Mouse (Mus musculus) stomach, embryonic 15.5 days (tissue): ENCODE results near the gene C2cd2. TPM values are rescaled to one million over a fixed set of nuclear protein-coding genes. Genes with fewer than 3 reads are reported as not detected.

ENCODE experiments used
- ATAC-seq: fragments of 200-750 bp; cut with Nextera tagmentation; 2 replicates; pipeline ENCODE4 v1.8.0; 2017; ENCODE audit warnings: low read depth, moderate number of reproducible peaks, moderate TSS enrichment; ENCODE audit not compliant: insufficient read depth, low FRiP score
- H3K27ac ChIP-seq: fragments of 300-500 bp; sonication (generic); 2 replicates; pipeline ENCODE4 v1.5.1; 2015; ENCODE audit warnings: mild to moderate bottlenecking, inconsistent platforms
- H3K27me3 ChIP-seq: fragments of 300-500 bp; sonication (generic); replicated peaks from 2 replicates; pipeline ENCODE4 v1.6.1; 2015; ENCODE audit warnings: inconsistent platforms
- H3K36me3 ChIP-seq: fragments of 300-500 bp; sonication (generic); 2 replicates; pipeline ENCODE4 v1.6.1; 2015; ENCODE audit warnings: inconsistent platforms
- H3K4me1 ChIP-seq: fragments of 300-500 bp; sonication (generic); 2 replicates; pipeline ENCODE4 v1.6.1; 2015; ENCODE audit warnings: inconsistent platforms
- H3K4me2 ChIP-seq: fragments of 300-500 bp; sonication (generic); 2 replicates; pipeline ENCODE4 v1.6.1; 2015; ENCODE audit warnings: mild to moderate bottlenecking, inconsistent platforms
- H3K4me3 ChIP-seq: fragments of 300-500 bp; sonication (generic); replicated peaks from 2 replicates; pipeline ENCODE4 v1.5.1; 2015; ENCODE audit warnings: inconsistent platforms
- H3K9ac ChIP-seq: fragments of 300-500 bp; sonication (generic); 2 replicates; pipeline ENCODE4 v1.6.1; 2015; ENCODE audit warnings: inconsistent platforms
- H3K9me3 ChIP-seq: fragments of 300-500 bp; sonication (generic); 2 replicates; pipeline ENCODE4 v1.6.1; 2016; ENCODE audit warnings: inconsistent platforms
- WGBS: fragments of 180-500 bp; shearing (Covaris S2); methylation state at CpG from one replicate; pipeline ENCODE4 v1.1.7; 2015; 5-methylcytosine and 5-hydroxymethylcytosine counted together
- polyA plus RNA-seq: library from polyadenylated mRNA; unstranded; fragments of >200 nt; fragmentation: Nextera tagmentation; extraction: Ambion mirVana; gene quantifications from 2 replicates; pipeline ENCODE4 v1.2.1, GENCODE M21; 2015

The C2cd2 gene
- polyA plus RNA-seq, 1 experiment from 2014 or later, result 17.4 TPM

DNA sequence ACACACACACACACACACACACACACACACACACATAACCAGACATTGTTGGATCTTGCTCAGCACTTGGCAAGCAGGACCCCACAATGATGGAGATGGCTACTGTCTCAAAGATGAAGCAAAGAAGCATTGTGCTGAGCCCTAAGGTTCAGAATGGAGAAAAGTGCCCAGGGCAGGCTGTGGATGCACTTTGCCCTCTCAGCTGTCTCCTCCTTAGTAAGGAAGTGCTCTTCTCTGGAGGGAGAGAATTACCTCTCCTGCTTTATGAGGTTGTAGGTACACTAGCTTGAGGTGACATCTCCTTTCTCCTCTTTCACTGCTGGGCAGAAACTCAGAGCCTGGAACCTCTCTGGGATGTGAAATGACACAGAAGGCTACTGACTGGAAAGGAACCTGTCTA lies 49.5 kb downstream of the C2cd2 start:
- Histone ChIP-seq H3K27me3 (no peaks in the 10 kb centered on the region), H3K9me3 (no peaks in the 10 kb centered on the region), H3K36me3 (no peaks in the 10 kb centered on the region; the same call in none of the 2 replicates), H3K4me1 (no peaks in the 10 kb centered on the region), H3K27ac (no peak overlapping the region), H3K4me2 (no peak overlapping the region), H3K4me3 (no peak overlapping the region), H3K9ac (no peak overlapping the region)
- no peak for ATAC-seq

DNA sequence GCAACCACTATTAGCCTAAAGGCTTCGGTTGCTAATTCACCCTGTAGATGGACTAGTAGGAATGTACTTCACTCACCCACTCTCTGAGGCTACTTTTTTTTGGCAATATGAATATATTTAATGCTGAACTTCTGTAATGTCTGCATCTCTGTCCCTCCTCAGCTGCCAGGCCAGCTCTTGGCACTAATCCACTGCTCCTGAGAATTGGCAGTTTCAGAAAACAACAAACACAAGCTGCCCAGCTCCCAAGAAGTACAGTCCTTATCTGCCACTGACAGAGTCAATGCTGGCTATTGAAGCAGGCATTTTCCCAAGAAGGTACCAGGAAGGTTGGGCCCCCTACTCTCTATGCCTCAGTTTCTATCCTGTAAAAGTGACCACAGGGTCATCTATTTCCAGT lies 53.0 kb downstream of the C2cd2 start:
- 95% methylated on average over 1 of the region's 1 CpGs for WGBS
- ATAC-seq, result no peak

DNA sequence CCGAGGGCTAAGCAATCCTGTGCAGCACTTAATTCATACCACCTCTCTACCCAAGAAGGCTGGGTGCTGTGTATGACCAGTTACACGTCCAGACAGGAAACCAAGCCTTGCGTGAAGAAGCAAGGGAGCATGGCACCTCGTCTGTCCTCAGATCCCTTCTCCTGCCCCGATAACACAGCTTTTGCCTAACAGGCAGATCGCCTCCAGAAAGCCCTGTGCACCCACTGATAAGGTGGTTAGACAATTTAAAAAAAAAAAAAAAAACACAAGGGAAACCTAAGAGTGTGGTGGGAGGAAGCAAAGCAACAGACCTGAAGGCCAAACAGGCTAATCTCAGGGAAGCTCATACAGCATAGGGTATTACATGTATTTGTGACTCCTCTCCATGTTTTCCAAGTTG lies 54.9 kb downstream of the C2cd2 start:
- H3K4me2 ChIP-seq, result no peak overlapping the region
- WGBS, result 76% methylated on average over 6 of the region's 6 CpGs
- no peaks in the 10 kb centered on the region for H3K9me3 ChIP-seq
- no peak overlapping the region for H3K27ac ChIP-seq
- ATAC-seq, result no peak
- no peak overlapping the region for H3K4me3 ChIP-seq
- no peaks in the 10 kb centered on the region; the same call in none of the 2 replicates for H3K36me3 ChIP-seq
- no peaks in the 10 kb centered on the region for H3K4me1 ChIP-seq
- no peak overlapping the region for H3K9ac ChIP-seq
- H3K27me3 ChIP-seq, result no peaks in the 10 kb centered on the region

More for the DNA sequence above, 53.0 kb downstream of the C2cd2 start:
- H3K27me3 ChIP-seq, result no peaks in the 10 kb centered on the region
- no peaks in the 10 kb centered on the region; the same call in none of the 2 replicates for H3K36me3 ChIP-seq
- H3K9ac ChIP-seq, result no peak overlapping the region
- no peaks in the 10 kb centered on the region for H3K4me1 ChIP-seq
- H3K27ac ChIP-seq, result no peak overlapping the region
- H3K4me3 ChIP-seq, result no peak overlapping the region
- H3K9me3 ChIP-seq, result no peaks in the 10 kb centered on the region
- no peak overlapping the region for H3K4me2 ChIP-seq

DNA sequence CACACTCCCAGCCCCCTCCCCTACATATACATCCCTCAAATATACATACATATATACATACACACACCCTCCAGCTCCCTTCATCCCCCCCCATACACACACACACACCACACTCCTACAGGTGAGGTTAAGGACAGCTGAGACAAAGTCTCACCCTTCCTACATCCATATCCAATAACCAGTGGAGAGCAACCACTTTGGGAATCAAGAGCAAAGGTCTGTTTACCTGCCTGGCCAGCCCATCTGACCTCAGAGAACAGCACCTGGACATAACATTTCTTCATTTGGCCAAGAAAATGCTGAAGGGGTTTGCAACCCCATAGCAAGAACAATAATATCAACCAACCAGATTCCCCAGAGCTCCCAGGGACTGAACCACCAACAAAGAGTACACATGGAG lies 56.1 kb downstream of the C2cd2 start:
- no peaks in the 10 kb centered on the region; the same call in none of the 2 replicates for H3K36me3 ChIP-seq
- H3K9ac ChIP-seq, result no peak overlapping the region
- no peaks in the 10 kb centered on the region for H3K27me3 ChIP-seq
- no peak overlapping the region for H3K4me2 ChIP-seq
- no peak overlapping the region for H3K27ac ChIP-seq
- H3K4me1 ChIP-seq, result no peaks in the 10 kb centered on the region
- no peak for ATAC-seq
- H3K4me3 ChIP-seq, result no peak overlapping the region
- H3K9me3 ChIP-seq, result no peaks in the 10 kb centered on the region

DNA sequence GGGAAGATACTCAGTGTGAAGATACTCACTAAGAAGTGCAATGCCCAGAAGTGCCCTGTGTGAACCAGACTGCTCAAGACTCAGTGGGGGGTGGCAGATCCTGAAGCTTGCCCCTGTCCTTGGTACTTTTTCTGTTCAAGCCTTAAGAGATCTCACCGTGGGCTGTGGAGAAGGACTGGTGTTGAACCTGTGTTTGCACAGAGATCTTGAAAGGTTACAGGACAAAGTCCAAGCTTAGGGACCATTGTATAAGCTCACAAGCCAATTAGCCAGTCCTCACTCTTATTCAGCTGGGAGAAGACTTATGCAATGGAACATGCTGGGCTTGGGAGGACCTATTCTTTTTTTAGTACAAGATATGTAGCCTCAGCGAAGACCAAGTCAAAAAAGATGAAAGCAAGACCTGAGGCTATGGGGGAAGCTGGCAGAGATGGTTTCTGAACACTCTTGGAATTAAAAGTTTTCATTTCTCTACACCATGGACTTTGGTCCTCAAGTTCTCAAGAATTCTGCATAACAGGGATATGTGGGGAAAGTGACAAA lies 56.9 kb downstream of the C2cd2 start:
- Histone ChIP-seq H3K9ac (no peak overlapping the region), H3K4me2 (no peak overlapping the region), H3K4me1 (no peaks in the 10 kb centered on the region), H3K27ac (no peak overlapping the region), H3K36me3 (no peaks in the 10 kb centered on the region; the same call in 1 of the 2 replicates), H3K4me3 (no peak overlapping the region), H3K9me3 (no peaks in the 10 kb centered on the region), H3K27me3 (no peaks in the 10 kb centered on the region)
- no peak for ATAC-seq
- 74% methylated on average over 2 of the region's 2 CpGs for WGBS

DNA sequence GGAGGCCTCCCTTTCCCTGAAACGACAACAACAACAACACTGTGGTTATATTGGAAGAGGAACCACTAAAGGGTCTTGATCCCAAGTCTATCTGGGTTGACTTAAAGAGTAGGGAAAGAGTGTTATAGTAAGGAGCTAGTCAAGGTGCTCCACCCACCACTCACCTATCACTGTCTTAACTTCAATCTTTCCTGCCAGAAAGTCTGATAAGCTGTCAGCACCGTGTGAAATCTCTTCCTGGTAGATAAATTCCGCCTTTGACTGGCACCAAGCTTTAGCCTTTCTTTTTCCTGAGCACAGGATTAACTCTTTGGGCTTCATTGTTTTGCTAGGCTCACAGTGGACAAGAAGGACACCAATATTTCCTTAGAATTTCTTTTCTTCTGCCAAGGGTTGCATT lies 58.4 kb downstream of the C2cd2 start:
- no peak for ATAC-seq
- no peak overlapping the region for H3K27ac ChIP-seq
- no peaks in the 10 kb centered on the region for H3K4me1 ChIP-seq
- no peak overlapping the region for H3K4me2 ChIP-seq
- no peaks in the 10 kb centered on the region for H3K27me3 ChIP-seq
- no peaks in the 10 kb centered on the region for H3K9me3 ChIP-seq
- H3K36me3 ChIP-seq, result no peaks in the 10 kb centered on the region
- 59% methylated on average over 3 of the region's 3 CpGs for WGBS
- no peak overlapping the region for H3K4me3 ChIP-seq
- H3K9ac ChIP-seq, result no peak overlapping the region

DNA sequence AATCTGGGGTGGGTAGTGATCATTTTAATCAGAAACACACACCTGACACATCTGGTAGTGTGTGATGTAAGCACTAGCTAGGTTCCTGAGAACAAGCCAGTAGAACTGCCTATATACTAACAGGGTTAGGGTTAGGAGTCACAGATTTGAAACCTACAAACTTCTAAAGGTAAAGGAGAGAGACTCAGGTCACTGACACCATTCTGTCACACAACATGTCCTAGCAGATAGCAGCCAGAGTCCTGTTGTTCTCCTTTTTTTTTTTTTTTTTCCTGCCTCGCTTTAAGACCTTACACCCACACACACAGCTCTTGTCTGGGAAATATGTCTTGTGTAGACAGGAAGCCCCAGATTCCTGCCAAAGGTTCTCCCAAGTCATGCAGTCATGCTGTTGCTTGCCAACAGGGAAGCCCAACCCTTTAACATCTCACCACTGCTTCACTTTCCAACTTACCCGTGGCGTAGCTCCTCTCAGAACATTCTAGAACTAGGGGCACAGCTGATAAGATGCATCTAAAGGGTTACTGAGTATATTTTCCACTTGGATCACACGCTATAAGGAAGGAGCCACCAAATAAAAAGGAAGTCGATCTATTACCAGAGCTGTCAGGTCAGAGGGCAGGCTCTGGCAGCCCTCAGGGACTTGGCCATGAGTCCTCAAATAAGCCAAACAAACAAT lies 64.9 kb downstream of the C2cd2 start:
- Histone ChIP-seq H3K9me3 (no peaks in the 10 kb centered on the region), H3K27ac (no peak overlapping the region), H3K9ac (no peak overlapping the region), H3K4me3 (no peak overlapping the region), H3K27me3 (no peaks in the 10 kb centered on the region), H3K4me2 (no peak overlapping the region), H3K36me3 (no peaks in the 10 kb centered on the region), H3K4me1 (peaks cover 2% of the 10 kb centered on the region; the same call in 1 of the 2 replicates)
- ATAC-seq, result peak; percentile 39; the same call in 1 of the 2 replicates
- 45% methylated on average over 5 of the region's 5 CpGs for WGBS

DNA sequence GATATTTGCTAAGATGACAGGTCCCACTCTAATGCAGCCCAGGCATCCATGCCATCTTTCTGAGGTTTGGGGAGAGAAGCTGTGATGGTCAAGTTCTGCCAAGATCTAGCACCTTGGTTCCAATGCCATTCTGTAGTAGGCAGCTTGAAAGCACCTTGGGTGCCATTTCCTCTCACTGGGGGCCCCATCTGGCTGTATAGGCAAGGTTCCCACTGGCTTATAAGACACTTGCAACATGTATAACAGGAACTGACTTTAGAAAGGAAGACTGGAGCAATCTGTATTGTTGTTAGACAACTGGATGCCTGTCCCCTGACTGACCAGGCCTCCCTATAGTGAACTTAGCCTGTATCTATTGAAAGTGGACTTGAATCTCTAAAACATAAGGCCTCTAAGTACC lies 74.6 kb downstream of the C2cd2 start:
- no peaks in the 10 kb centered on the region for H3K4me1 ChIP-seq
- H3K27me3 ChIP-seq, result no peaks in the 10 kb centered on the region
- no peak overlapping the region for H3K4me2 ChIP-seq
- no peak for ATAC-seq
- no peaks in the 10 kb centered on the region for H3K9me3 ChIP-seq
- H3K27ac ChIP-seq, result no peak overlapping the region
- H3K36me3 ChIP-seq, result peaks cover 13% of the 10 kb centered on the region; the same call in 1 of the 2 replicates
- no peak overlapping the region for H3K4me3 ChIP-seq
- H3K9ac ChIP-seq, result no peak overlapping the region

DNA sequence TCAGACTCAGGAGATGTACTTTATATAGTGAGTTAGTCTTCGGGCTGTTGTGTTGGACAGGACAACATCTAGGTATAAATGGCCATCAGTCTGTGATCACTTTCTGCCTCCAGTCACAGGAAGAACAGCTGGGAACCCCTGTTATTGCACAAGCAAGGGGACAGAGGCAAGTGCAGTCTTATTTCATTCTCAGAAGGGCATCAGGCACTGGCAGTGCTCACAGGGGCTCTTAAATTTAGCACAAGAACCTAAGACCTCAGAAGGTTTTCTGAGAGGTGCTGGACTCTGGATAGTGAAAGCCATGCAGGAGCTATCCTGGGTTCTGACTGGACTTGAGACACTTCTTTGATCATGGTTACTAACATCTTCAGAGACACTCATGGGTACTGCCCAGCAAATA lies 78.7 kb downstream of the C2cd2 start:
- ATAC-seq, result no peak
- no peaks in the 10 kb centered on the region for H3K4me1 ChIP-seq
- peaks cover 6% of the 10 kb centered on the region; the same call in 1 of the 2 replicates for H3K36me3 ChIP-seq
- no peaks in the 10 kb centered on the region for H3K9me3 ChIP-seq
- WGBS, result 98% methylated on average over 1 of the region's 1 CpGs
- no peaks in the 10 kb centered on the region for H3K27me3 ChIP-seq
- H3K4me3 ChIP-seq, result no peak overlapping the region
- H3K4me2 ChIP-seq, result no peak overlapping the region
- no peak overlapping the region for H3K27ac ChIP-seq
- no peak overlapping the region for H3K9ac ChIP-seq

DNA sequence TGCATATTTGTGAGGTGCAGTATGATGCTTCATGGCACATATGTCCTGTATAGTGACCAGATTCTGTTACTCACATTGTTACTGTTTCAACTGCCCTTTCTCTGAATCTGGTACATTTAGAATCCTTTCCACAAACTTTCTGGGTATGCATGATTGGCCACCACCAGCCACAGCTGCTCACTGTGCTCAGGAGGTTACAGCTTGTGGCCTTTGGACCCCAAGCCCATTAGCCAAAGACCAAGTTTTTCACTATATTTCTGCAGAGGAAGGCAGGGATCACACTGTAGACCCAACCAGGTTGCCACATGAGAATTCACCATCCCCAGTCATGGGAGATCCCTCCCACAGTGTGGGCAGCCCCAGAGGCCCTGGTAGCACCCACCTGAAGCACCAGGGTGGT lies 79.5 kb downstream of the C2cd2 start:
- no peak overlapping the region for H3K4me2 ChIP-seq
- no peak overlapping the region for H3K4me3 ChIP-seq
- peaks cover 6% of the 10 kb centered on the region for H3K36me3 ChIP-seq
- H3K27me3 ChIP-seq, result no peaks in the 10 kb centered on the region
- H3K4me1 ChIP-seq, result no peaks in the 10 kb centered on the region
- no peak overlapping the region for H3K27ac ChIP-seq
- H3K9me3 ChIP-seq, result no peaks in the 10 kb centered on the region
- no peak for ATAC-seq
- no peak overlapping the region for H3K9ac ChIP-seq

DNA sequence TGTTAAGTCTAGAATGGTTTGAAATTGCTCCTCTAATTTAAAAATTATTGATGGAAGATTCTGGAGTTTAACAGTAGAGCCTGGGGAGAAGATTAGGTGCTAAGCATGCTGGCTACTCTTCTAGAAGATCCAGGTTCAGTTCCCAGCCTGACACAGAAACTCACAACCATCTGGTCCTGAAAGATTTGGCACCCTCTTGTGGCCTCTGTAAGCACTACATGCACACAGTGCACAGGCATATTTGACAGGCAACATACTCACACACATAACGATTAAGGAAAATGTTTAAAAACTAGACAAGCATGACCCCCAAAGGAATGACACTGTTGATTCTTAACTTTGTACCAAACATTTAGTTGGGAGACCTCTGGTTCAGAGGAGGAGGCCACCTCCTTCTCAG lies 83.3 kb downstream of the C2cd2 start:
- Histone ChIP-seq H3K27me3 (no peaks in the 10 kb centered on the region), H3K9ac (no peak overlapping the region), H3K27ac (no peak overlapping the region), H3K4me1 (no peaks in the 10 kb centered on the region), H3K36me3 (peaks cover 14% of the 10 kb centered on the region), H3K4me2 (no peak overlapping the region), H3K9me3 (no peaks in the 10 kb centered on the region), H3K4me3 (no peak overlapping the region)
- WGBS, result 68% methylated on average over 1 of the region's 1 CpGs
- no peak for ATAC-seq

DNA sequence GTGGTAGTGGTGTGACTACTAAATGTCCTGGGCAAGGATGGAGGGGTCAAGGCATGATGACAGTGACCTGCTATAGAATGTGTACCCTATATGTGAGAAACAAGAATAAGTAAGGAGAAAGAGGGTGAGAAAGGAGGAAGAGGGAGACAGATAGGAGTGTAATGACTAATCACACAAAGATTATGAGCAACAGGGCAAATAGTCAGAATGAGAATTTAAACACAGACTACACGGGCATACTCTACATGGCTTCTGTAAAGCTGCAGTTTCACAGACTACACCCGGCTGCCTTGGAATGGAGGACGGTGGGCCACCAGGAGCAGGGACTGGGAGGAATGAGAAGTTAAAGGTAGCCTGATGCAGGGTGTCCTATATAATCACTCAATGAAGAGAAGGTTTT lies 84.9 kb downstream of the C2cd2 start:
- H3K4me1 ChIP-seq, result no peaks in the 10 kb centered on the region
- no peak overlapping the region for H3K4me3 ChIP-seq
- H3K27me3 ChIP-seq, result no peaks in the 10 kb centered on the region
- no peak overlapping the region for H3K27ac ChIP-seq
- no peaks in the 10 kb centered on the region for H3K9me3 ChIP-seq
- 92% methylated on average over 3 of the region's 3 CpGs for WGBS
- H3K36me3 ChIP-seq, result peaks cover 22% of the 10 kb centered on the region
- H3K4me2 ChIP-seq, result no peak overlapping the region
- no peak for ATAC-seq
- no peak overlapping the region for H3K9ac ChIP-seq

DNA sequence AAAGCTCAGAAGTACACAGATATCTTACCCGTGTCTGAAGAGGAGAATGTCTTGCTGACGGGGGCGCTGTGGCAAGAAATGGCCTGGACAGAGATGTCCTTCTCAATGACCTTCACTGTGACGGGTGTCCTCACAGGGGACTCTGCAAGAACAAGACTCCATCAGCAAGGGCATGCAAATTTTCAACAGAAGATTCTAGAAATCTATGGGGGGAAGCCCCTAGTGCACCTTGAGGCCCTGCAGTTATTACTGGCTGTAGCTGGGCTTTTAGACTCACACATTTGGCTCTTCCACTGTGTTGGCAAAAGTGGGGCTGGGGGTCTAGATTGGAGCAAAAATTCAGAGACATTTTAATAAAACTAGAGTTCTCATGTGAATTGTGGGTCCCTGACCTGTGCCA lies 87.3 kb downstream of the C2cd2 start:
- no peak overlapping the region for H3K4me3 ChIP-seq
- 87% methylated on average over 4 of the region's 4 CpGs for WGBS
- no peak for ATAC-seq
- no peak overlapping the region for H3K4me2 ChIP-seq
- no peaks in the 10 kb centered on the region for H3K4me1 ChIP-seq
- H3K27ac ChIP-seq, result no peak overlapping the region
- no peak overlapping the region for H3K9ac ChIP-seq
- H3K36me3 ChIP-seq, result peaks cover 22% of the 10 kb centered on the region
- no peaks in the 10 kb centered on the region for H3K9me3 ChIP-seq
- no peaks in the 10 kb centered on the region for H3K27me3 ChIP-seq
